Comparison of ENCODE assay signal across 8 mouse cellular contexts in the genomic region with DNA sequence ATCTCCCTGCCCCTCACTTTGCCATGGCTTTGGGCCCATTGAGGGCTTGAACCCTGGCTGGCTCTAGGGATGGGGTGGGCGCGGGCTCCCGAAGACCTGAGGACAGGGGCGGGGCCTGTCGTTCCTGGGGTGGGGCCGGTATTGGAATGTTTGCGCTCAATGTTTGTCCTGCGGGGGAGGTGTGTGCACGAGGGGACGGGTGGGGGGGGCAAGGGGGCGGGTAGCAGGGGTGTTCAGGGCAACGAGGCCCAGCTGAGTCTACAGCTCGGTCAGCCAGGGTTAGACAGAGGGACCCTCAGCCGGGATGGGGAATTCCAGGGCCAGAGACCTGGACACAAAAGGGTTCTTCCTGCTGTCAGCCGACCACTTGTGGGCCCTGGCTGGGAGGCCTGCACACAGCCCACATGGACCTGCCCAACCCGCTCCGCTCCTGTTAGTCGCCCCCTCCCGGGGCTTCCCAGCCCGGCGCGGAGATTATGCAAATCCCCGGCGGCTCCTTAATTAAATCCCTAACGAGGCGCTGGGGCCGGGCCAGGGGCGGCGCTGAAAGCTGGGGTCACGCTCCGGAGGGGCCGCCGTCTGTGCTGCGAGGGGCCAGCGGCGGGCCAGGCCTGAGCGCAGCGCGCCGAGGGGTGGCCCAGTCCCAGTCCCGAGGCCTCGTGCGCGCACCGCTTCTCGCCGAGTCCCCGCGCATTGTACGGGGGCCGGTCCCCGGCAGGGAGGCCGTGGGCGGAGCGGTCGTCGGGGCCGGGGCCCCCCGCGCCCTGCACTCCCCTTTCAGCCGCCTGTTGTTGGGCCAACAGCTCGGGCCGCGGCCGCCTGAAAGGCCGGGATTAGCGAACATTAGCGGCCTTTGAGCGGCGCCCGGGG. TPM values are rescaled to one million over a fixed set of nuclear protein-coding genes. Genes with fewer than 3 reads are reported as not detected.
DNase-seq lines count a peak whose midpoint lies in the region; ATAC-seq lines count a peak whose summit lies in the region.

No protein-coding gene starts in this region.

- H3K4me1 ChIP-seq in embryonic facial prominence, embryonic 15.5 days, result peaks cover 77% of the 10 kb centered on the region

- no peaks in the 10 kb centered on the region for H3K36me3 ChIP-seq in embryonic facial prominence, embryonic 15.5 days

- peak overlapping the region; percentile 50 for H3K4me3 ChIP-seq in embryonic facial prominence, embryonic 15.5 days (replicated peaks)

- H3K9ac ChIP-seq in embryonic facial prominence, embryonic 15.5 days, result peak overlapping the region; percentile 39

- intact Hi-C loops in heart, postnatal 25 days (cut with DNase I), result loop anchor here (2.0 kb wide), 1 partner anchor 26 kb away; a partner anchor contains a TSS

- no peaks in the 10 kb centered on the region for H3K9me3 ChIP-seq in embryonic facial prominence, embryonic 15.5 days (replicated peaks)

- H3K27ac ChIP-seq in embryonic facial prominence, embryonic 15.5 days (replicated peaks), result peak overlapping the region; percentile 82

- 2% methylated on average over 71 of the region's 71 CpGs for WGBS in embryonic facial prominence, embryonic 15.5 days

- peak overlapping the region; percentile 88 for H3K4me2 ChIP-seq in embryonic facial prominence, embryonic 15.5 days (replicated peaks)

- 0 out of 2 replicates have a peak, but pooled peaks cover 3% of the 10 kb centered on the region for H3K27me3 ChIP-seq in embryonic facial prominence, embryonic 15.5 days

- peak; percentile 39 for ATAC-seq in embryonic facial prominence, embryonic 15.5 days (ENCODE audit: insufficient number of reproducible peaks, low FRiP score, low TSS enrichment, low read depth)

- peak; percentile 96 for DNase-seq in heart, adult 11 months
- no peak for DNase-seq in heart, adult 8-10 months (ENCODE audit: low spot score)
- DNase-seq in heart, postnatal 25 days (ENCODE audit: low spot score), result peak; percentile 21
- peak; percentile 67 to 77 for DNase-seq in layer of hippocampus, postnatal 36 days
- DNase-seq in lung, postnatal 25 days (ENCODE audit: low spot score), result peak; percentile 62
- peak; percentile 58 for DNase-seq in right cerebral cortex, postnatal 14 days
- DNase-seq in cerebellum, adult 11-12 months, result no peak

RNA-seq across cellular contexts. Expression of a gene that starts 26.4 kb away (rescaled TPM):
- total RNA-seq in heart, adult 8-10 months (2022), result 10 to 100 TPM in 2 of 4 experiments, 1 to 10 TPM in 2; 5.7 to 10.7 (median 9.3) TPM
- 32.0 and 34.6 TPM in 2 replicates for polyA plus RNA-seq in embryonic facial prominence, embryonic 15.5 days (2015; fragmentation: Nextera tagmentation; extraction: Ambion mirVana)
- total RNA-seq in heart, postnatal 25 days (2021), result 10 to 100 TPM in 1 of 2 experiments, 1 to 10 TPM in 1; 4.9 to 10.8 TPM
- total RNA-seq in layer of hippocampus, postnatal 36 days (2021), result 100 to 1,000 TPM; 116 to 133 TPM

RNA-seq across cellular contexts. Expression of a gene that starts 36.9 kb away (rescaled TPM):
- total RNA-seq in heart, adult 8-10 months (2022), result 10 to 100 TPM; 20.4 to 22.2 (median 21.9) TPM
- polyA plus RNA-seq in embryonic facial prominence, embryonic 15.5 days (2015; fragmentation: Nextera tagmentation; extraction: Ambion mirVana), result 44.2 and 45.1 TPM in 2 replicates
- 10 to 100 TPM; 19.8 to 20.2 TPM for total RNA-seq in heart, postnatal 25 days (2021)
- total RNA-seq in layer of hippocampus, postnatal 36 days (2021), result 10 to 100 TPM; 23.0 to 25.6 TPM

RNA-seq across cellular contexts. Expression of a gene that starts 37.2 kb away (rescaled TPM):
- 1 to 10 TPM; 1.6 to 3.1 (median 2.1) TPM for total RNA-seq in heart, adult 8-10 months (2022)
- 141 and 146 TPM in 2 replicates for polyA plus RNA-seq in embryonic facial prominence, embryonic 15.5 days (2015; fragmentation: Nextera tagmentation; extraction: Ambion mirVana)
- 1 to 10 TPM; 2.4 TPM for total RNA-seq in heart, postnatal 25 days (2021)
- total RNA-seq in layer of hippocampus, postnatal 36 days (2021), result 1 to 10 TPM; 3.8 to 5.2 TPM

RNA-seq across cellular contexts. Expression of a gene that starts 42.7 kb away (rescaled TPM):
- 10 to 100 TPM in 2 of 4 experiments, 1 to 10 TPM in 2; 8.8 to 12.0 (median 10.6) TPM for total RNA-seq in heart, adult 8-10 months (2022)
- 191 and 202 TPM in 2 replicates for polyA plus RNA-seq in embryonic facial prominence, embryonic 15.5 days (2015; fragmentation: Nextera tagmentation; extraction: Ambion mirVana)
- 10 to 100 TPM; 15.3 to 16.2 TPM for total RNA-seq in heart, postnatal 25 days (2021)
- total RNA-seq in layer of hippocampus, postnatal 36 days (2021), result 10 to 100 TPM; 21.0 to 21.1 TPM

Comparison
In these comparisons a context has a peak if more than half of its experiments do, and no peak if none do; other contexts are left out.
1. DNase-seq: peak in heart, adult 11 months (single experiment), heart, postnatal 25 days (single experiment), layer of hippocampus, postnatal 36 days (2 of 2), lung, postnatal 25 days (single experiment) and right cerebral cortex, postnatal 14 days (single experiment); none in heart, adult 8-10 months (single experiment) and cerebellum, adult 11-12 months (single experiment).
2. RNA of a gene that starts 26.4 kb away (total RNA-seq): 116 to 133 TPM in layer of hippocampus, postnatal 36 days; 4.9 to 10.8 TPM in heart, postnatal 25 days and 5.7 to 10.7 TPM in heart, adult 8-10 months; every median in the first group is over 4 times any median in the second.